Mouse (Mus musculus): ENCODE measurements around the gene Slc13a5.

Gene Slc13a5

GRCm38 (mm10) chr11:72266960-72267560, at the start of gene Slc13a5:
Gene Slc13a5 (minus strand): TSS chr11:72267222.
- DNase-seq, result no peak

- no peak for DNase-seq
Observed at GRCm38 (mm10) chr11:72314151-72314895, 47.3 kb upstream of the Slc13a5 start, which contains the start of gene Fbxo39. Gene Fbxo39 (plus strand): TSS chr11:72314444.

GRCm38 (mm10) chr11:72311355-72312001, 44.5 kb upstream of the Slc13a5 start:
- DNase-seq, result no peak

- no peak for DNase-seq
Observed at GRCm38 (mm10) chr11:72310491-72310890, 43.5 kb upstream of the Slc13a5 start.

GRCm38 (mm10) chr11:72308982-72309381, 42.0 kb upstream of the Slc13a5 start:
- no peak for DNase-seq

GRCm38 (mm10) chr11:72307461-72307860, 40.4 kb upstream of the Slc13a5 start:
- no peak for DNase-seq

GRCm38 (mm10) chr11:72302230-72302629, 35.2 kb upstream of the Slc13a5 start:
- peak; percentile 55 for DNase-seq

- peak; percentile 73 for DNase-seq
Observed at GRCm38 (mm10) chr11:72301334-72301733, 34.3 kb upstream of the Slc13a5 start, which contains the start of gene Xaf1. Gene Xaf1 (plus strand): TSS chr11:72301629.

- DNase-seq, result no peak
Observed at GRCm38 (mm10) chr11:72293116-72293515, 26.1 kb upstream of the Slc13a5 start.

GRCm38 (mm10) chr11:72287543-72287942, 20.5 kb upstream of the Slc13a5 start:
- no peak for DNase-seq

GRCm38 (mm10) chr11:72287126-72287525, 20.1 kb upstream of the Slc13a5 start:
- no peak for DNase-seq

- no peak for DNase-seq
Observed at GRCm38 (mm10) chr11:72286651-72287050, 19.6 kb upstream of the Slc13a5 start.

GRCm38 (mm10) chr11:72285971-72286480, 19.0 kb upstream of the Slc13a5 start:
- no peak for DNase-seq

- no peak for DNase-seq
Observed at GRCm38 (mm10) chr11:72284532-72285182, 17.6 kb upstream of the Slc13a5 start.

GRCm38 (mm10) chr11:72283486-72284224, 16.6 kb upstream of the Slc13a5 start:
- DNase-seq, result no peak

- DNase-seq, result no peak
Observed at GRCm38 (mm10) chr11:72281852-72282400, 14.9 kb upstream of the Slc13a5 start.

GRCm38 (mm10) chr11:72281143-72281851, 14.3 kb upstream of the Slc13a5 start:
- DNase-seq, result no peak

GRCm38 (mm10) chr11:72273341-72273740, 6.3 kb upstream of the Slc13a5 start:
- DNase-seq, result no peak

GRCm38 (mm10) chr11:72271761-72272160, 4.7 kb upstream of the Slc13a5 start:
- DNase-seq, result no peak

GRCm38 (mm10) chr11:72266207-72266959, 639 bp downstream of the Slc13a5 start:
- DNase-seq, result peak; percentile 44

GRCm38 (mm10) chr11:72265483-72265882, 1.5 kb downstream of the Slc13a5 start:
- DNase-seq, result no peak
